Comparison of ENCODE assay signal across 8 mouse cellular contexts in genomic region chr8:106892210-106892805, GRCm38 (mm10). TPM values are rescaled to one million over a fixed set of nuclear protein-coding genes. Genes with fewer than 3 reads are reported as not detected.
DNase-seq lines count a peak whose midpoint lies in the region; ATAC-seq and TF ChIP-seq lines count a peak whose summit lies in the region.

No protein-coding gene starts in this region.

- H3K36me3 ChIP-seq in limb, embryonic 10.5 days, result peaks cover 42% of the 10 kb centered on the region
- peaks cover 17% of the 10 kb centered on the region for H3K36me3 ChIP-seq in midbrain, embryonic 13.5 days

- H3K4me1 ChIP-seq in limb, embryonic 10.5 days, result peaks cover 29% of the 10 kb centered on the region
- peaks cover 38% of the 10 kb centered on the region for H3K4me1 ChIP-seq in midbrain, embryonic 13.5 days (replicated peaks)

- no peaks in the 10 kb centered on the region for H3K9me3 ChIP-seq in limb, embryonic 10.5 days (replicated peaks)
- no peaks in the 10 kb centered on the region for H3K9me3 ChIP-seq in midbrain, embryonic 13.5 days

- no peak for TF ChIP-seq CTCF in left cerebral cortex, adult 2 months (IDR thresholded peaks at IDR 0.05)

- peak overlapping the region; percentile 81 for H3K4me2 ChIP-seq in midbrain, embryonic 13.5 days (replicated peaks)

- H3K27ac ChIP-seq in left cerebral cortex, adult 2 months, result no peak overlapping the region
- H3K27ac ChIP-seq in limb, embryonic 10.5 days, result peak overlapping the region; percentile 100
- H3K27ac ChIP-seq in midbrain, embryonic 13.5 days, result peak overlapping the region; percentile 94

- intact Hi-C loops in left cerebral cortex, adult 2 months (cut with DNase I), result no loop called here
- intact Hi-C loops in left cerebral cortex, postnatal 25 days (cut with DNase I), result no loop called here
- intact Hi-C loops in left cerebral cortex, postnatal 36 days (cut with DNase I), result no loop called here

- H3K9ac ChIP-seq in midbrain, embryonic 13.5 days (replicated peaks), result peak overlapping the region; percentile 93

- DNase-seq in left cerebral cortex, adult 2 months (ENCODE audit: extremely low spot score in 1 of 2, low spot score in 2 of 2), result no peak
- DNase-seq in left cerebral cortex, postnatal 25 days (ENCODE audit: low spot score in 2 of 2), result no peak
- DNase-seq in adrenal gland, postnatal 25 days, result peak; percentile 31
- DNase-seq in limb, embryonic 10.5 days (ENCODE audit: low spot score), result peak; percentile 72
- DNase-seq in thymus, postnatal 10 days (ENCODE audit: low spot score in 2 of 2), result peak; percentile 48 to 50
- DNase-seq in left cerebral cortex, postnatal 36 days (ENCODE audit: low spot score in 2 of 2), result no peak

- ATAC-seq in granulocyte monocyte progenitor cell, adult 5-6 weeks (replicated peaks; ENCODE audit: poor library complexity, severe bottlenecking), result peak; percentile 31
- no peak for ATAC-seq in midbrain, embryonic 13.5 days

- WGBS in limb, embryonic 10.5 days, result 1% methylated on average over 15 of the region's 15 CpGs
- WGBS in midbrain, embryonic 13.5 days, result under 1% methylated on average over 15 of the region's 15 CpGs

- peak overlapping the region; percentile 71 for H3K4me3 ChIP-seq in left cerebral cortex, adult 2 months
- H3K4me3 ChIP-seq in limb, embryonic 10.5 days, result peak overlapping the region; percentile 92
- H3K4me3 ChIP-seq in midbrain, embryonic 13.5 days (replicated peaks), result peak overlapping the region; percentile 92

- no peaks in the 10 kb centered on the region for H3K27me3 ChIP-seq in limb, embryonic 10.5 days (ENCODE audit: low read depth, poor library complexity, severe bottlenecking)
- no peaks in the 10 kb centered on the region for H3K27me3 ChIP-seq in midbrain, embryonic 13.5 days

RNA-seq across cellular contexts. Expression of gene Utp4, which starts 1.1 kb away (rescaled TPM):
- 10 to 100 TPM; 36.4 to 39.4 TPM for total RNA-seq in left cerebral cortex, adult 2 months (2021)
- total RNA-seq in left cerebral cortex, postnatal 25 days (2021), result 10 to 100 TPM; 33.2 to 33.6 TPM
- total RNA-seq in adrenal gland, postnatal 25 days (2021), result 39.6 and 47.2 TPM in 2 replicates
- 55.7 and 56.0 TPM in 2 replicates for total RNA-seq in granulocyte monocyte progenitor cell, adult 5-6 weeks (2014; fragmentation: Nextera tagmentation)
- total RNA-seq in granulocyte monocyte progenitor cell, adult 5-6 weeks (2017), result 50.3 and 57.8 TPM in 2 replicates
- polyA plus RNA-seq in limb, embryonic 10.5 days (2016; fragmentation: Nextera tagmentation; extraction: Ambion mirVana), result 84.7 and 107 TPM in 2 replicates
- polyA plus RNA-seq in midbrain, embryonic 13.5 days (2015; fragmentation: Nextera tagmentation; extraction: Ambion mirVana), result 44.9 and 48.1 TPM in 2 replicates
- total RNA-seq in left cerebral cortex, postnatal 36 days (2021), result 10 to 100 TPM; 30.0 to 35.2 TPM

RNA-seq across cellular contexts. Expression of gene Has3, which starts 22.3 kb away (rescaled TPM):
- 1 to 10 TPM; 1.7 to 2.0 TPM for total RNA-seq in left cerebral cortex, adult 2 months (2021)
- 1 to 10 TPM; 2.2 to 2.4 TPM for total RNA-seq in left cerebral cortex, postnatal 25 days (2021)
- total RNA-seq in adrenal gland, postnatal 25 days (2021), result 0.33 and 0.55 TPM in 2 replicates
- not detected in 2 replicates for total RNA-seq in granulocyte monocyte progenitor cell, adult 5-6 weeks (2014; fragmentation: Nextera tagmentation)
- total RNA-seq in granulocyte monocyte progenitor cell, adult 5-6 weeks (2017), result 0.17 and 0.77 TPM in 2 replicates
- polyA plus RNA-seq in limb, embryonic 10.5 days (2016; fragmentation: Nextera tagmentation; extraction: Ambion mirVana), result 0.06 and 0.13 TPM in 2 replicates
- 0.97 and 1.3 TPM in 2 replicates for polyA plus RNA-seq in midbrain, embryonic 13.5 days (2015; fragmentation: Nextera tagmentation; extraction: Ambion mirVana)
- 1 to 10 TPM; 1.1 to 1.6 TPM for total RNA-seq in left cerebral cortex, postnatal 36 days (2021)

RNA-seq across cellular contexts. Expression of gene Sntb2, which starts 43.2 kb away (rescaled TPM):
- 10 to 100 TPM; 20.2 to 26.5 TPM for total RNA-seq in left cerebral cortex, adult 2 months (2021)
- total RNA-seq in left cerebral cortex, postnatal 25 days (2021), result 10 to 100 TPM; 12.5 to 16.8 TPM
- 31.4 and 52.7 TPM in 2 replicates for total RNA-seq in adrenal gland, postnatal 25 days (2021)
- 5.4 and 7.1 TPM in 2 replicates for total RNA-seq in granulocyte monocyte progenitor cell, adult 5-6 weeks (2014; fragmentation: Nextera tagmentation)
- total RNA-seq in granulocyte monocyte progenitor cell, adult 5-6 weeks (2017), result 5.9 and 6.2 TPM in 2 replicates
- polyA plus RNA-seq in limb, embryonic 10.5 days (2016; fragmentation: Nextera tagmentation; extraction: Ambion mirVana), result 15.8 and 15.9 TPM in 2 replicates
- polyA plus RNA-seq in midbrain, embryonic 13.5 days (2015; fragmentation: Nextera tagmentation; extraction: Ambion mirVana), result 5.4 and 6.7 TPM in 2 replicates
- total RNA-seq in left cerebral cortex, postnatal 36 days (2021), result 10 to 100 TPM; 13.7 to 17.0 TPM

Comparison
In these comparisons a context has a peak if more than half of its experiments do, and no peak if none do; other contexts are left out.
1. DNase-seq: peak in adrenal gland, postnatal 25 days (single experiment), limb, embryonic 10.5 days (single experiment) and thymus, postnatal 10 days (2 of 2); none in left cerebral cortex, adult 2 months (0 of 2), left cerebral cortex, postnatal 25 days (0 of 2) and left cerebral cortex, postnatal 36 days (0 of 2).
2. Peak in every context shown above with its lines, with median percentiles within 50 percentile points of each other: H3K4me3 ChIP-seq.